Mouse (Mus musculus) liver, adult 2 months (tissue): ENCODE results near the gene Ints13. TPM values are rescaled to one million over a fixed set of nuclear protein-coding genes. Genes with fewer than 3 reads are reported as not detected.

Source experiments
- DNase-seq: peaks from one replicate; pipeline ENCODE4 v3.0.0-alpha.2; 2011; ENCODE audit warnings: low read depth, low spot score; ENCODE audit errors: extremely low read depth
- H3K27ac ChIP-seq: fragments of 200-500 bp; replicated peaks from 2 replicates; pipeline ENCODE4 v1.5.1; 2012; ENCODE audit warnings: low read depth, mild to moderate bottlenecking, control low read depth, inconsistent platforms, low read length; ENCODE audit not compliant: insufficient read depth
- H3K27me3 ChIP-seq: fragments of 200-500 bp; 2 replicates; pipeline ENCODE4 v1.6.1; 2012; ENCODE audit warnings: mild to moderate bottlenecking, moderate library complexity, low read length, inconsistent platforms; ENCODE audit not compliant: control insufficient read depth, insufficient read depth
- H3K36me3 ChIP-seq: fragments of 200-500 bp; 2 replicates; pipeline ENCODE4 v1.6.1; 2012; ENCODE audit warnings: low read length, inconsistent platforms; ENCODE audit not compliant: control insufficient read depth, insufficient read depth
- H3K4me1 ChIP-seq: fragments of 200-500 bp; 2 replicates; pipeline ENCODE4 v1.6.1; 2011; ENCODE audit warnings: low read length; ENCODE audit not compliant: control insufficient read depth, insufficient read depth
- H3K4me3 ChIP-seq: fragments of 200-500 bp; 2 replicates; pipeline ENCODE4 v1.5.1; 2011; ENCODE audit warnings: low read depth, mild to moderate bottlenecking, control low read depth, low read length, moderate library complexity; ENCODE audit not compliant: insufficient read depth
- H3K79me2 ChIP-seq: fragments of 200-500 bp; 2 replicates; pipeline ENCODE4 v1.6.1; 2012; ENCODE audit warnings: inconsistent platforms, mild to moderate bottlenecking, low read length, moderate library complexity; ENCODE audit not compliant: control insufficient read depth, insufficient read depth
- H3K9ac ChIP-seq: fragments of 200-500 bp; 2 replicates; pipeline ENCODE4 v1.6.1; 2012; ENCODE audit warnings: low read depth, mild to moderate bottlenecking, control low read depth, inconsistent platforms, low read length
- CTCF ChIP-seq: fragments of 200-500 bp; IDR thresholded peaks from 2 replicates; pipeline ENCODE4 v1.5.1; 2011; ENCODE audit warnings: low read depth, low read length, control low read depth
- POLR2A ChIP-seq: fragments of 200-500 bp; IDR thresholded peaks from 2 replicates; pipeline ENCODE4 v1.6.1; 2011; ENCODE audit warnings: low read length, control low read depth; ENCODE audit not compliant: insufficient read depth; ENCODE audit errors: extremely low read depth
- WGBS: fragments of 180-500 bp; shearing (Covaris S2); methylation state at CpG from one replicate; pipeline ENCODE4 v1.1.7; 2018; 5-methylcytosine and 5-hydroxymethylcytosine counted together
- polyA plus RNA-seq: library from polyadenylated mRNA; depleted of rRNA; stranded (reverse); fragments of >200 nt; gene quantifications from 2 replicates; pipeline ENCODE4 v1.2.3, GENCODE M21; 2012
- total RNA-seq: library from RNA; depleted of rRNA; stranded (reverse); fragments of >200 nt; gene quantifications from 2 replicates; pipeline ENCODE4 v1.2.3, GENCODE M21; 2014

The Ints13 gene
- total and polyA plus RNA-seq, 2 experiments: 5.6 to 26.2 TPM

- Histone ChIP-seq H3K27ac (no peak overlapping the region), H3K9ac (no peak overlapping the region), H3K79me2 (no peaks in the 10 kb centered on the region), H3K27me3 (no peaks in the 10 kb centered on the region; the same call in 1 of the 2 replicates), H3K4me1 (no peaks in the 10 kb centered on the region), H3K36me3 (no peaks in the 10 kb centered on the region), H3K4me3 (no peak overlapping the region)
- TF ChIP-seq CTCF (no peak), POLR2A (no peak)
- WGBS: 65% methylated on average over 2 of the region's 2 CpGs
- DNase-seq: no peak
Observed at GRCm38 (mm10) chr6:146538071-146538470, 39.6 kb downstream of the Ints13 start.

DNA sequence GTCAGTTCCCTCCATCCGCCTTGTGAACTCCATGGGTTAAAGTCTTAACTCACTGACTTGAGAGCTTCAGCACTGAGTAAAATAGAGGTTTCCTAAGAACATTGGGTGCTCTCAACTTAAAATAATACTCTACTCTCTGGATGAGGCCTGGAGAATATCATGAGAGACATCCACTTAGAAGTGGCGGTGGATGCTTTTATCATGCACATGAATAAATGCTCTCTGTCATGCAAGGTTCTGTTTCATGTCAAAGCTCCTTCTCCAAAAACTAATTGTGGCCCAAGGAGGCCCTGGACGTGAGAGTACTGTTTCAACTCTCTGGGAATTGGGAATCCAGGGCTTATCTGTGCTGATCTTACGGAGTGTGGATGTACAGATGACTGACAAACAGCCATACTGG is 40.5 kb downstream of the Ints13 start:
- no peak overlapping the region for H3K4me3 ChIP-seq
- no peaks in the 10 kb centered on the region for H3K79me2 ChIP-seq
- H3K36me3 ChIP-seq: no peaks in the 10 kb centered on the region
- no peaks in the 10 kb centered on the region; the same call in 1 of the 2 replicates for H3K27me3 ChIP-seq
- no peak overlapping the region for H3K27ac ChIP-seq
- H3K9ac ChIP-seq: no peak overlapping the region
- no peaks in the 10 kb centered on the region for H3K4me1 ChIP-seq
- whole genome bisulfite sequencing: 93% methylated on average over 4 of the region's 4 CpGs
- DNase-seq: no peak
- TF ChIP-seq POLR2A: no peak
- TF ChIP-seq CTCF: no peak

- Histone ChIP-seq H3K27ac (no peak overlapping the region), H3K36me3 (no peaks in the 10 kb centered on the region), H3K79me2 (no peaks in the 10 kb centered on the region), H3K4me3 (no peak overlapping the region), H3K4me1 (no peaks in the 10 kb centered on the region), H3K9ac (no peak overlapping the region), H3K27me3 (no peaks in the 10 kb centered on the region; the same call in 1 of the 2 replicates)
- 98% methylated on average over 5 of the region's 5 CpGs for WGBS
- no peak for TF ChIP-seq POLR2A
- TF ChIP-seq CTCF: no peak
- no peak for DNase-seq
Observed at GRCm38 (mm10) chr6:146535501-146535900, 42.1 kb downstream of the Ints13 start.

DNA sequence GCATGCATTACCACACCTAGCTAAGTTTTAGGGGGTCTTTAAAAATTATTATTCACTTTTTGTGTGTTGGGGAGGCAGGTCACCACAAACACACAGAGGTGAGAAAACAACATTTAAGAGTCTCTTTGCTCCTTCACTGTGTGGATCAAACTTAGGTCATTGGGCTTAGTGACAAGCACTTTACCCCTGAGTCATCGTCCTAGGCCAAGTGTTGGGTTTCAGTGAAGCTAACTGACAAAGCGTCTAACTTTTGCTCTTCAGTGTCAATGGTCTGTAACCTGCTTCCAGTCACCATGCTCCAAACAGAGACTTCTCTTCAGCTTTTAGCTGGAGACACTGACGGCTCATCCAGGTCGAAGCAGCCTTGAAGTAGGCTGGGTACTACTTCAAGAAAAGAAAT is 44.5 kb downstream of the Ints13 start:
- DNase-seq: no peak
- Histone ChIP-seq H3K36me3 (no peaks in the 10 kb centered on the region), H3K27ac (no peak overlapping the region), H3K27me3 (no peaks in the 10 kb centered on the region; the same call in 1 of the 2 replicates), H3K4me1 (no peaks in the 10 kb centered on the region), H3K79me2 (no peaks in the 10 kb centered on the region), H3K4me3 (no peak overlapping the region), H3K9ac (no peak overlapping the region)
- 94% methylated on average over 4 of the region's 4 CpGs for WGBS
- TF ChIP-seq CTCF (no peak), POLR2A (no peak)

DNA sequence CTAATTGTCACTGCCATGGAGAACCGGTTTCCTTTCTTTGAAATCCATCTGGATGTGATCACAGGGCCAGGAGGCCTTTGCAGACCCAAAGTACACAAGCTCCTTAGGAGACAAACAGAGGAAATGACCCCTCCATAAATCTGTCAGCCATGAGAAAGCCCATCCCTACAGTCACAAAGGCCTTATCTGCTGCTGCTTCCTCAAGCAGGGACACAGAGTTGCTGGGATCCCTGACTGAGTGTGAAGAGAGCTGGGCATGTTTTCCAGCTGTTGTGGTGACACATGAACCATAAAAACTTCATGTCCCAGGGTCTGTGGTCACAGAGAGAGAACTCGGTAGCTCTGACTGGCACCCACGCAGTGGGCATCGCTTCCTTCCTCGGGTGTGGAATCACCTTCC is 46.9 kb downstream of the Ints13 start:
- H3K27ac ChIP-seq: no peak overlapping the region
- WGBS: 74% methylated on average over 5 of the region's 5 CpGs
- no peak for TF ChIP-seq POLR2A
- no peaks in the 10 kb centered on the region; the same call in 1 of the 2 replicates for H3K27me3 ChIP-seq
- H3K79me2 ChIP-seq: no peaks in the 10 kb centered on the region
- H3K4me1 ChIP-seq: no peaks in the 10 kb centered on the region
- DNase-seq: peak; percentile 22
- H3K9ac ChIP-seq: no peak overlapping the region
- H3K36me3 ChIP-seq: no peaks in the 10 kb centered on the region
- no peak overlapping the region for H3K4me3 ChIP-seq

DNA sequence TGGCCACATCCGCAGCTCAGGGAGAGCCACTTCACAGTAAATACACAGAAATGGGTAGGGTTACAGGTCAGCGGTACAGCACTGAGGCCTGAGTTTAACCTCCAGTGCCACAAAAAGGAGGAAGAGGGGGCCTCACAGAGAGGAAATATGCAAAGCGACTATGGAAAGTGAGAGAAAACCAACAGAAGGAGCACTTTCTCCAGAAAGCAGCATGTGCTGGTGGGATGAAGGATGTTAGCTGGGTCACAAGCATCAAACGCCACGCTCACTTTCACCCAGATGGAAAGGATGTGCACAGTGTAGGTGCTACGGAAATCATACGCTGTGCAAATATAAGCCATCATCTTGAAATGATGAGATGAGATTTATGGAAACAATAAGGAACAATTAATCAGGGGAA is 47.3 kb downstream of the Ints13 start:
- no peaks in the 10 kb centered on the region; the same call in 1 of the 2 replicates for H3K27me3 ChIP-seq
- TF ChIP-seq POLR2A (no peak), CTCF (no peak)
- 79% methylated on average over 7 of the region's 7 CpGs for WGBS
- no peak overlapping the region; the same call in 1 of the 2 replicates for H3K27ac ChIP-seq
- H3K4me3 ChIP-seq: no peak overlapping the region
- H3K79me2 ChIP-seq: no peaks in the 10 kb centered on the region
- H3K36me3 ChIP-seq: no peaks in the 10 kb centered on the region
- no peak for DNase-seq
- no peak overlapping the region for H3K9ac ChIP-seq
- no peaks in the 10 kb centered on the region for H3K4me1 ChIP-seq
